Comparison of ENCODE assay signal across 21 mouse cellular contexts in the genomic region with DNA sequence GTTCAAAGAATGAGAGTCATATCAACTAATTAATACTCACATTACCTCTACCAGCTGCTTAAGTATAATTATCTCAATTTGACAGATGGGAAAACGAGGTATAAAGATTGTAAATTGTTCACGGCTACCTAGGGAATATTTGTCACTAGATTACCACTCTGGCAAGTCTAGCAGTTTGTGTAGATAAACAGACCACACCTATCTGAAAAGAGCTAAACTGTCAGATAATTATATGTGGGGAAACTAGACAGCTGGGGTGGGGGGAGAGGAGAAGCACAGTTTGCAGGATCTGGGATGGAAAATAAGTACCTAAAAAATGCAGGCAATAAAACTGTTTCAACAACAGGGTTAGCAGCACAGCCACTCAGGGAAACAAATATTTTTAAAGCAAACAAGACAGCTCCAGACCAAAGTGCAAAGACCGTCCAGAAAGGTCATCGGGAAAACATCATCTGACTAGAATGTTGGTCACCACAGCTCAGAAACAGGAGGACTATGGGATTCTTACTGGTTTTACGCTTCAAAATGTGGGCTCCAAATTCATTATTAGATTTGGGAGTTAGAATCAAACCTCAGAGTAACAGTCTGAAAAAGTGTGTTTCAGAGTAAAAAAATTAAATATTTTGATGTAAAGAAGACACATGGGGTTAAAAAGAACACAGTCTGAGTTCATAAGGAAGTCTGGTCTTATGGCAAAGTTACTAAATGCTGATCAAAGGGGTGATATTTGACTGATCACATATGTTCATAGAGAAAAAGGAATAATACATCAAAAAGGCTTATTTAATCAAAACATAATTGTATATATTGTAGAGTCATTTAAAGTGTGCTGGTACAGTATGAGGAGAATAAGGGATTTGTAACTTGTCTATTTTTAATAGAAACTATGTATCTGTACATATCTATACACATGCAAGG. TPM values are rescaled to one million over a fixed set of nuclear protein-coding genes. Genes with fewer than 3 reads are reported as not detected.
DNase-seq lines count a peak whose midpoint lies in the region; ATAC-seq lines count a peak whose summit lies in the region.
"Had no signal": no experiment of that assay in that cellular context is flagged by ENCODE, and none has a peak within 500 bp of the region (broad histone marks: within the 10 kb centered on the region; RNA-seq: fewer than 3 reads in every experiment).

No protein-coding gene starts in this region.

- H3K9ac ChIP-seq in forebrain, embryonic 16.5 days (replicated peaks; ENCODE audit: low read depth, low read length), result no peak overlapping the region
- no peak overlapping the region for H3K9ac ChIP-seq in forebrain, embryonic 12.5 days
- H3K9ac ChIP-seq in lung, embryonic 15.5 days, result no peak overlapping the region
- H3K9ac ChIP-seq in liver, embryonic 11.5 days (ENCODE audit: low read depth, low read length), result no peak overlapping the region
- H3K9ac ChIP-seq: heart, embryonic 15.5 days had no signal

- 0 out of 2 replicates have a peak, but pooled peaks have one; percentile 28 for ATAC-seq in forebrain, embryonic 16.5 days
- ATAC-seq in forebrain, embryonic 12.5 days (ENCODE audit: low FRiP score), result no peak
- peak; percentile 19; the same call in 1 of the 2 replicates for ATAC-seq in lung, embryonic 15.5 days (ENCODE audit: borderline replicate concordance, extremely low read depth, low FRiP score, low TSS enrichment)
- ATAC-seq in liver, embryonic 11.5 days (replicated peaks; ENCODE audit: low FRiP score), result peak; percentile 81
- ATAC-seq in megakaryocyte-erythroid progenitor cell, adult 5-6 weeks (replicated peaks; ENCODE audit: low FRiP score, low TSS enrichment, poor library complexity, severe bottlenecking), result peak; percentile 34; the same call in 1 of the 2 replicates
- ATAC-seq in inflammation-experienced regulatory T-cells, adult 6 months, result no peak

- no peaks in the 10 kb centered on the region for H3K36me3 ChIP-seq in forebrain, embryonic 16.5 days (ENCODE audit: control insufficient read depth, insufficient read depth)
- no peaks in the 10 kb centered on the region for H3K36me3 ChIP-seq in forebrain, embryonic 12.5 days (replicated peaks)
- H3K36me3 ChIP-seq in lung, embryonic 15.5 days, result no peaks in the 10 kb centered on the region
- no peaks in the 10 kb centered on the region for H3K36me3 ChIP-seq in liver, embryonic 11.5 days (ENCODE audit: control insufficient read depth, insufficient read depth, low read length)
- H3K36me3 ChIP-seq: embryonic facial prominence, embryonic 10.5 days; heart, embryonic 15.5 days; limb, embryonic 10.5 days had no signal

- DNase-seq in lung, postnatal 4 days, result no peak
- DNase-seq in liver, embryonic 11.5 days (ENCODE audit: low spot score), result no peak
- no peak for DNase-seq in testis, postnatal 10 days (ENCODE audit: low spot score)
- DNase-seq: adrenal gland, adult 8-10 months; cerebellum, adult 11-12 months; cerebellum, postnatal 25 days; gastrocnemius, postnatal 10 days; heart, adult 2 months; midbrain, embryonic 14.5 days; retina, postnatal 1 day; right cerebral cortex, postnatal 4 days; thymus, postnatal 36 days had no signal

- no peaks in the 10 kb centered on the region for H3K9me3 ChIP-seq in forebrain, embryonic 16.5 days (ENCODE audit: control insufficient read depth, low read length)
- H3K9me3 ChIP-seq in forebrain, embryonic 12.5 days, result no peaks in the 10 kb centered on the region
- H3K9me3 ChIP-seq in lung, embryonic 15.5 days, result no peaks in the 10 kb centered on the region
- H3K9me3 ChIP-seq in liver, embryonic 11.5 days (ENCODE audit: control insufficient read depth, low read length), result no peaks in the 10 kb centered on the region
- H3K9me3 ChIP-seq: embryonic facial prominence, embryonic 10.5 days; heart, embryonic 15.5 days; limb, embryonic 10.5 days had no signal

- no peak overlapping the region for H3K4me2 ChIP-seq in forebrain, embryonic 16.5 days (ENCODE audit: low read length)
- no peak overlapping the region for H3K4me2 ChIP-seq in forebrain, embryonic 12.5 days
- no peak overlapping the region for H3K4me2 ChIP-seq in lung, embryonic 15.5 days
- no peak overlapping the region for H3K4me2 ChIP-seq in liver, embryonic 11.5 days
- H3K4me2 ChIP-seq: heart, embryonic 15.5 days had no signal

- no peaks in the 10 kb centered on the region for H3K4me1 ChIP-seq in forebrain, embryonic 16.5 days (replicated peaks; ENCODE audit: control insufficient read depth, insufficient read depth, low read length)
- H3K4me1 ChIP-seq in forebrain, embryonic 12.5 days, result no peaks in the 10 kb centered on the region
- 0 out of 2 replicates have a peak, but pooled peaks cover 10% of the 10 kb centered on the region for H3K4me1 ChIP-seq in lung, embryonic 15.5 days
- H3K4me1 ChIP-seq in liver, embryonic 11.5 days (replicated peaks; ENCODE audit: control insufficient read depth, insufficient read depth, low read length), result no peaks in the 10 kb centered on the region
- H3K4me1 ChIP-seq: heart, embryonic 15.5 days had no signal

- H3K27ac ChIP-seq in forebrain, embryonic 16.5 days (ENCODE audit: low read length), result no peak overlapping the region
- H3K27ac ChIP-seq in forebrain, embryonic 12.5 days, result no peak overlapping the region
- no peak overlapping the region for H3K27ac ChIP-seq in lung, embryonic 15.5 days
- no peak overlapping the region for H3K27ac ChIP-seq in liver, embryonic 11.5 days (ENCODE audit: low read depth, low read length)
- H3K27ac ChIP-seq: embryonic facial prominence, embryonic 10.5 days; heart, adult 2 months; heart, embryonic 15.5 days; left cerebral cortex, adult 2 months; limb, embryonic 10.5 days had no signal

- H3K4me3 ChIP-seq in forebrain, embryonic 16.5 days (replicated peaks; ENCODE audit: low read length), result no peak overlapping the region
- no peak overlapping the region for H3K4me3 ChIP-seq in forebrain, embryonic 12.5 days (replicated peaks)
- no peak overlapping the region for H3K4me3 ChIP-seq in lung, embryonic 15.5 days
- no peak overlapping the region for H3K4me3 ChIP-seq in liver, embryonic 11.5 days (ENCODE audit: low read depth, low read length)
- H3K4me3 ChIP-seq: embryonic facial prominence, embryonic 10.5 days; heart, adult 2 months; heart, embryonic 15.5 days; left cerebral cortex, adult 2 months; limb, embryonic 10.5 days had no signal

- WGBS in forebrain, embryonic 16.5 days, result 64% methylated on average over 5 of the region's 5 CpGs
- WGBS in forebrain, embryonic 12.5 days, result 76% methylated on average over 5 of the region's 5 CpGs
- WGBS in lung, embryonic 15.5 days, result 34% methylated on average over 5 of the region's 5 CpGs
- 64% methylated on average over 5 of the region's 5 CpGs for WGBS in liver, embryonic 11.5 days

- no peaks in the 10 kb centered on the region for H3K27me3 ChIP-seq in forebrain, embryonic 16.5 days (replicated peaks; ENCODE audit: control insufficient read depth, insufficient read depth, low read length)
- no peaks in the 10 kb centered on the region for H3K27me3 ChIP-seq in forebrain, embryonic 12.5 days
- H3K27me3 ChIP-seq in lung, embryonic 15.5 days, result no peaks in the 10 kb centered on the region
- H3K27me3 ChIP-seq in liver, embryonic 11.5 days (replicated peaks; ENCODE audit: control insufficient read depth, insufficient read depth, low read length), result no peaks in the 10 kb centered on the region
- H3K27me3 ChIP-seq: heart, embryonic 15.5 days had no signal

RNA-seq across cellular contexts. Expression of gene Cldn1, which starts 13.5 kb away (rescaled TPM):
- 2.8 and 3.7 TPM in 2 replicates for polyA plus RNA-seq in forebrain, embryonic 16.5 days (2015; fragmentation: Nextera tagmentation; extraction: Ambion mirVana)
- 1.4 and 2.9 TPM in 2 replicates for polyA plus RNA-seq in forebrain, embryonic 12.5 days (2016; fragmentation: Nextera tagmentation; extraction: Ambion mirVana)
- polyA plus RNA-seq in lung, embryonic 15.5 days (2015; fragmentation: Nextera tagmentation; extraction: Ambion mirVana), result 14.6 and 14.9 TPM in 2 replicates
- 12.2 and 13.7 TPM in 2 replicates for polyA plus RNA-seq in liver, embryonic 11.5 days (2014; fragmentation: Nextera tagmentation; extraction: Ambion mirVana)
- total RNA-seq in megakaryocyte-erythroid progenitor cell, adult 5-6 weeks (2014; fragmentation: Nextera tagmentation), result not detected in 2 replicates
- total RNA-seq in megakaryocyte-erythroid progenitor cell, adult 5-6 weeks (2017), result not detected in 2 replicates
- not detected for polyA plus RNA-seq in inflammation-experienced regulatory T-cells, adult 6 months (2017; shearing (Covaris generic))

Comparison
In these comparisons a context has a peak if more than half of its experiments do, and no peak if none do; other contexts are left out.
1. ATAC-seq: peak in forebrain, embryonic 16.5 days (single experiment), lung, embryonic 15.5 days (single experiment), liver, embryonic 11.5 days (single experiment) and megakaryocyte-erythroid progenitor cell, adult 5-6 weeks (single experiment); none in forebrain, embryonic 12.5 days (single experiment) and inflammation-experienced regulatory T-cells, adult 6 months (single experiment).